ENCODE assay signal across 9 mouse cellular contexts in the genomic region with DNA sequence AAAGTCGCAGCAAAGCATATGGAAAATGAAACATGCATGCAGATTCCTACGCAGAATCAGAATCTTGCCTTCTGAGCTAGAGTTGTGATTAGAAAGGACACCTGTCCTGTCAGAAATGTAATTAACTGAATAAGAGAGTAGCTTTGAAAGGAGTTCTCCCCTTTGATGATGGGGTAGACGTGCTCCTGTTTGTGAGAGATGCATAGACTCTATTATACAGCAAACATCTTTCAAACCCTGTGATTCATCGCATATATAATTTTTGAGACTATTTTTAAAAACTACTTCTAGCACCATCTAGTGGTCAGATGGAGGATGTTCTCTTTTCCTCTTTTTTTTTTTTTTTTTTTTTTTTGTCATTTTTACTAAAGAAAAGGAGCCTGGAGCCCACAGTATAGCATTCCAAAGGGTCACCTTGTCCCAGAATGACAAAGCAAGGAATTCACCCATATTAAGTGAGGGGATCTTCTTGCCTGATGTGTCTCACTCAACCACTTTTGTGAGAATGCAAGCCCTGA.
DNase-seq lines count a peak whose midpoint lies in the region; ATAC-seq and TF ChIP-seq lines count a peak whose summit lies in the region.
"Had no signal": no experiment of that assay in that cellular context is flagged by ENCODE, and none has a peak within 500 bp of the region (broad histone marks: within the 10 kb centered on the region; RNA-seq: fewer than 3 reads in every experiment).

No protein-coding gene starts in this region.

- H3K27me3 ChIP-seq in kidney, postnatal 0 days (ENCODE audit: insufficient read depth, low read length): no peaks in the 10 kb centered on the region
- H3K27me3 ChIP-seq in embryonic facial prominence, embryonic 14.5 days (replicated peaks; ENCODE audit: control insufficient read depth, insufficient read depth, low read length): no peaks in the 10 kb centered on the region
- no peaks in the 10 kb centered on the region for H3K27me3 ChIP-seq in midbrain, postnatal 0 days (ENCODE audit: insufficient read depth, low read length)
- H3K27me3 ChIP-seq in thymus, adult 2 months (ENCODE audit: control insufficient read depth, insufficient read depth, low read length): no peaks in the 10 kb centered on the region
- no peaks in the 10 kb centered on the region for H3K27me3 ChIP-seq in liver, embryonic 12.5 days (replicated peaks)
- H3K27me3 ChIP-seq: embryonic facial prominence, embryonic 12.5 days had no signal

- no peak for ATAC-seq in kidney, postnatal 0 days (replicated peaks; ENCODE audit: low FRiP score, low read depth)
- ATAC-seq in embryonic facial prominence, embryonic 14.5 days (ENCODE audit: low read depth): no peak
- peak; percentile 56; the same call in 1 of the 2 replicates for ATAC-seq in midbrain, postnatal 0 days (ENCODE audit: low FRiP score)
- ATAC-seq in liver, embryonic 12.5 days: no peak

- no peak overlapping the region for H3K9ac ChIP-seq in kidney, postnatal 0 days (ENCODE audit: low read depth, low read length)
- no peak overlapping the region for H3K9ac ChIP-seq in embryonic facial prominence, embryonic 14.5 days (ENCODE audit: low read depth, low read length)
- H3K9ac ChIP-seq in midbrain, postnatal 0 days (replicated peaks; ENCODE audit: low read length, poor library complexity, severe bottlenecking): 0 out of 2 replicates have a peak overlapping the region, but pooled peaks have one; percentile 8
- H3K9ac ChIP-seq in liver, embryonic 12.5 days: no peak overlapping the region
- H3K9ac ChIP-seq: embryonic facial prominence, embryonic 12.5 days had no signal

- TF ChIP-seq CTCF in kidney, postnatal 0 days (IDR thresholded peaks at IDR 0.05; ENCODE audit: low read depth): peak; percentile 67
- TF ChIP-seq CTCF in midbrain, postnatal 0 days (IDR thresholded peaks at IDR 0.05): peak; percentile 77
- no peak for TF ChIP-seq CTCF in thymus, adult 2 months (IDR thresholded peaks at IDR 0.05; ENCODE audit: borderline replicate concordance, control insufficient read depth, extremely low read depth, insufficient read depth, low read length, poor library complexity)

- no peak overlapping the region for H3K4me3 ChIP-seq in kidney, postnatal 0 days (replicated peaks; ENCODE audit: low read depth, low read length)
- no peak overlapping the region for H3K4me3 ChIP-seq in embryonic facial prominence, embryonic 14.5 days (ENCODE audit: low read depth, low read length)
- no peak overlapping the region for H3K4me3 ChIP-seq in midbrain, postnatal 0 days (ENCODE audit: low read depth, low read length)
- H3K4me3 ChIP-seq in thymus, adult 2 months (ENCODE audit: control insufficient read depth, insufficient read depth, low read length): no peak overlapping the region
- H3K4me3 ChIP-seq in liver, embryonic 12.5 days: no peak overlapping the region
- H3K4me3 ChIP-seq: embryonic facial prominence, embryonic 12.5 days had no signal

- no peaks in the 10 kb centered on the region for H3K4me1 ChIP-seq in kidney, postnatal 0 days (replicated peaks; ENCODE audit: insufficient read depth, low read length)
- no peaks in the 10 kb centered on the region for H3K4me1 ChIP-seq in embryonic facial prominence, embryonic 14.5 days (ENCODE audit: control insufficient read depth, insufficient read depth, low read length)
- no peaks in the 10 kb centered on the region for H3K4me1 ChIP-seq in midbrain, postnatal 0 days (ENCODE audit: insufficient read depth, low read length)
- no peaks in the 10 kb centered on the region for H3K4me1 ChIP-seq in thymus, adult 2 months (replicated peaks; ENCODE audit: control insufficient read depth, insufficient read depth, low read length)
- no peaks in the 10 kb centered on the region for H3K4me1 ChIP-seq in liver, embryonic 12.5 days
- H3K4me1 ChIP-seq: embryonic facial prominence, embryonic 12.5 days had no signal

- no peaks in the 10 kb centered on the region for H3K36me3 ChIP-seq in kidney, postnatal 0 days (ENCODE audit: insufficient read depth, low read length)
- no peaks in the 10 kb centered on the region for H3K36me3 ChIP-seq in embryonic facial prominence, embryonic 14.5 days (ENCODE audit: control insufficient read depth, insufficient read depth, low read length)
- no peaks in the 10 kb centered on the region for H3K36me3 ChIP-seq in midbrain, postnatal 0 days (ENCODE audit: insufficient read depth, low read length)
- no peaks in the 10 kb centered on the region for H3K36me3 ChIP-seq in thymus, adult 2 months (ENCODE audit: control insufficient read depth, insufficient read depth, low read length)
- no peaks in the 10 kb centered on the region for H3K36me3 ChIP-seq in liver, embryonic 12.5 days
- H3K36me3 ChIP-seq: embryonic facial prominence, embryonic 12.5 days had no signal

- no peak overlapping the region for H3K27ac ChIP-seq in kidney, postnatal 0 days
- H3K27ac ChIP-seq in embryonic facial prominence, embryonic 14.5 days (replicated peaks; ENCODE audit: low read depth, low read length): no peak overlapping the region
- H3K27ac ChIP-seq in midbrain, postnatal 0 days (ENCODE audit: low read depth, low read length): no peak overlapping the region
- H3K27ac ChIP-seq in thymus, adult 2 months (ENCODE audit: control insufficient read depth, insufficient read depth, low read length): no peak overlapping the region
- no peak overlapping the region for H3K27ac ChIP-seq in liver, embryonic 12.5 days
- H3K27ac ChIP-seq: embryonic facial prominence, embryonic 12.5 days had no signal

- WGBS in kidney, postnatal 0 days: 43% methylated on average over 4 of the region's 4 CpGs
- 32% methylated on average over 4 of the region's 4 CpGs for WGBS in embryonic facial prominence, embryonic 14.5 days
- WGBS in midbrain, postnatal 0 days: 27% methylated on average over 4 of the region's 4 CpGs
- 29% methylated on average over 4 of the region's 4 CpGs for WGBS in thymus, adult 2 months
- WGBS in liver, embryonic 12.5 days (ENCODE audit: insufficient replicate concordance): 33% methylated on average over 4 of the region's 4 CpGs

- no peak overlapping the region for H3K4me2 ChIP-seq in kidney, postnatal 0 days (ENCODE audit: low read length)
- H3K4me2 ChIP-seq in embryonic facial prominence, embryonic 14.5 days (ENCODE audit: low read depth, low read length): peak overlapping the region; percentile 44
- peak overlapping the region; percentile 39 for H3K4me2 ChIP-seq in midbrain, postnatal 0 days (ENCODE audit: low read depth, low read length, poor library complexity, severe bottlenecking)
- no peak overlapping the region for H3K4me2 ChIP-seq in liver, embryonic 12.5 days
- H3K4me2 ChIP-seq: embryonic facial prominence, embryonic 12.5 days had no signal

- no peak for TF ChIP-seq POLR2A in thymus, adult 2 months (IDR thresholded peaks at IDR 0.05; ENCODE audit: control insufficient read depth, extremely low read depth, insufficient read depth, low read length, poor library complexity)

- no peaks in the 10 kb centered on the region for H3K9me3 ChIP-seq in kidney, postnatal 0 days (replicated peaks; ENCODE audit: low read length)
- no peaks in the 10 kb centered on the region for H3K9me3 ChIP-seq in embryonic facial prominence, embryonic 14.5 days (ENCODE audit: control insufficient read depth, low read length)
- no peaks in the 10 kb centered on the region for H3K9me3 ChIP-seq in midbrain, postnatal 0 days (ENCODE audit: low read length)
- H3K9me3 ChIP-seq in liver, embryonic 12.5 days (replicated peaks): no peaks in the 10 kb centered on the region
- H3K9me3 ChIP-seq: embryonic facial prominence, embryonic 12.5 days had no signal

- peak; percentile 80 for DNase-seq in kidney, postnatal 0 days (ENCODE audit: low spot score)
- DNase-seq in kidney, postnatal 10 days: no peak
- DNase-seq in Muller cell, postnatal 12 days (ENCODE audit: inconsistent ontology term): peak; percentile 26
- DNase-seq in embryonic facial prominence, embryonic 14.5 days (ENCODE audit: low spot score): peak; percentile 49
- DNase-seq in midbrain, postnatal 0 days (ENCODE audit: low spot score): peak; percentile 55
- no peak for DNase-seq in testis, postnatal 10 days (ENCODE audit: low spot score)
- DNase-seq in thymus, adult 2 months: no peak

Comparison
In these comparisons a context has a peak if more than half of its experiments do, and no peak if none do; other contexts are left out.
1. DNase-seq: peak in kidney, postnatal 0 days (single experiment), Muller cell, postnatal 12 days (single experiment), embryonic facial prominence, embryonic 14.5 days (single experiment) and midbrain, postnatal 0 days (single experiment); none in kidney, postnatal 10 days (single experiment), testis, postnatal 10 days (single experiment) and thymus, adult 2 months (single experiment).
2. H3K4me2 ChIP-seq: peak in embryonic facial prominence, embryonic 14.5 days (single experiment) and midbrain, postnatal 0 days (single experiment); none in kidney, postnatal 0 days (single experiment) and liver, embryonic 12.5 days (single experiment).